Mouse (Mus musculus): ENCODE results near the gene Tspan9. TPM values are rescaled to one million over a fixed set of nuclear protein-coding genes. Genes with fewer than 3 reads are reported as not detected.

Tspan9 gene
- polyA plus RNA-seq, 1 experiment from 2014 or later, result 19.6 TPM

- H3K4me3 ChIP-seq (ENCODE audit: low read depth, low read length), result no peak overlapping the region
- H3K27me3 ChIP-seq (ENCODE audit: insufficient read depth, low read length), result no peaks in the 10 kb centered on the region
- ATAC-seq, result no peak
- peaks cover 17% of the 10 kb centered on the region; the same call in 1 of the 2 replicates for H3K4me1 ChIP-seq (ENCODE audit: insufficient read depth)
- H3K36me3 ChIP-seq (replicated peaks; ENCODE audit: insufficient read depth, low read length), result no peaks in the 10 kb centered on the region
- no peak overlapping the region for H3K9ac ChIP-seq (replicated peaks)
- no peak for DNase-seq
- 71% methylated on average over 4 of the region's 4 CpGs for WGBS (ENCODE audit: insufficient replicate concordance)
- TF ChIP-seq CTCF (IDR thresholded peaks at IDR 0.05; ENCODE audit: low read depth) (no peak), EP300 (IDR thresholded peaks at IDR 0.05; ENCODE audit: low read depth) (no peak)
- H3K27ac ChIP-seq (ENCODE audit: low read depth), result no peak overlapping the region
- no peaks in the 10 kb centered on the region for H3K9me3 ChIP-seq (ENCODE audit: low read length)
- H3K4me2 ChIP-seq (ENCODE audit: low read depth, low read length), result no peak overlapping the region
These were observed 12.7 kb downstream of the Tspan9 start for GRCm38 (mm10) chr6:128130686-128131085.

DNA sequence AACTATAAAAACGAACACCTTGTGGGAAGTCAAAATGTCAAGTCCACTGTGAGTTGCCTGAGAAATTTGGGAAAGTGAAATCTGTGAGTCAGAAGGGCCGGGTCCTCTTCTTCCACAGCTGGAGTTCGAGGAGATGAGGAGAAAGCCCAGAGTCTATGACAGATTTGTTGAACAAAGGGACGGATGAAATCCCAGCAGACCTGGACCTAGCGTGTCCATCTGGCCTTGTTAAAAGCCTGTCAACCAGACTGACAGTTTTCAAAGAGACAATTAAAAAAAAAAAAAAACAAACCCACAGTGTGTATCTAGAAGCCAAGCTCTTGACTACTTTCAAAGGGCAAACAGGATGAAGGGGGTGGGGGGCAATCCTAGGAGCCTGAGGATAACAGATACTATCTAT lies 14.0 kb downstream of the Tspan9 start:
- DNase-seq (no peak), ATAC-seq (no peak)
- Histone ChIP-seq H3K36me3 (replicated peaks; ENCODE audit: insufficient read depth, low read length) (no peaks in the 10 kb centered on the region), H3K9ac (replicated peaks) (no peak overlapping the region), H3K9me3 (ENCODE audit: low read length) (no peaks in the 10 kb centered on the region), H3K27ac (ENCODE audit: low read depth) (no peak overlapping the region), H3K4me3 (ENCODE audit: low read depth, low read length) (no peak overlapping the region), H3K4me1 (ENCODE audit: insufficient read depth) (peaks cover 15% of the 10 kb centered on the region), H3K27me3 (ENCODE audit: insufficient read depth, low read length) (no peaks in the 10 kb centered on the region), H3K4me2 (ENCODE audit: low read depth, low read length) (no peak overlapping the region)
- no peak for TF ChIP-seq EP300 (IDR thresholded peaks at IDR 0.05; ENCODE audit: low read depth)
- no peak for TF ChIP-seq CTCF (IDR thresholded peaks at IDR 0.05; ENCODE audit: low read depth)
- WGBS (ENCODE audit: insufficient replicate concordance), result 56% methylated on average over 5 of the region's 5 CpGs

GRCm38 (mm10) chr6:128127312-128127711 lies 16.1 kb downstream of the Tspan9 start:
- Histone ChIP-seq H3K9ac (replicated peaks) (no peak overlapping the region), H3K9me3 (ENCODE audit: low read length) (no peaks in the 10 kb centered on the region), H3K36me3 (replicated peaks; ENCODE audit: insufficient read depth, low read length) (no peaks in the 10 kb centered on the region), H3K4me1 (ENCODE audit: insufficient read depth) (peaks cover 20% of the 10 kb centered on the region), H3K27ac (ENCODE audit: low read depth) (no peak overlapping the region), H3K27me3 (ENCODE audit: insufficient read depth, low read length) (no peaks in the 10 kb centered on the region), H3K4me3 (ENCODE audit: low read depth, low read length) (no peak overlapping the region), H3K4me2 (ENCODE audit: low read depth, low read length) (no peak overlapping the region)
- TF ChIP-seq CTCF (IDR thresholded peaks at IDR 0.05; ENCODE audit: low read depth) (no peak), EP300 (IDR thresholded peaks at IDR 0.05; ENCODE audit: low read depth) (no peak)
- DNase-seq, result no peak
- no peak for ATAC-seq
- WGBS (ENCODE audit: insufficient replicate concordance), result 50% methylated on average over 3 of the region's 3 CpGs

DNA sequence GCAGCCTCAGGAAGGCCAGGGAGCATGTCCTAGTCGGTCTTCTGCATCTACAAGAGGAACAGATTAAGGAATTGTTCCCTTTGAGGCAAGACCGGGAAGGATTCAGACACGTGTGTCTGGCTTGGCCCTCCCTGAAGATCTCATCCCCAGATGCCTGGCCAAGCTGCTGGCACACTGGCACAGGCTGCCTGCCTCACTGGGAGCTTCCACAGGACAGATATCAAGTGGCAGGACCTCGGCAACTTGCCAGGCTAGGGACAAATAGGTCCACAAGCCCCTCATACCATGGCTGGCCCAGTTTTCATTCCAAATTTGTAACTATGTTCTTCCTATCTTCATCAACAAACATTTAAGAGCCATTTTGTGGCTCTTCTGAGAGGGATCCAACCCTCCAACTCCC lies 16.5 kb downstream of the Tspan9 start:
- no peaks in the 10 kb centered on the region for H3K36me3 ChIP-seq (replicated peaks; ENCODE audit: insufficient read depth, low read length)
- peaks cover 22% of the 10 kb centered on the region for H3K4me1 ChIP-seq (ENCODE audit: insufficient read depth)
- H3K9ac ChIP-seq (replicated peaks), result no peak overlapping the region
- H3K9me3 ChIP-seq (ENCODE audit: low read length), result no peaks in the 10 kb centered on the region
- no peak overlapping the region for H3K27ac ChIP-seq (ENCODE audit: low read depth)
- H3K27me3 ChIP-seq (ENCODE audit: insufficient read depth, low read length), result no peaks in the 10 kb centered on the region
- H3K4me3 ChIP-seq (ENCODE audit: low read depth, low read length), result no peak overlapping the region
- DNase-seq, result no peak
- H3K4me2 ChIP-seq (ENCODE audit: low read depth, low read length), result no peak overlapping the region
- WGBS (ENCODE audit: insufficient replicate concordance), result 73% methylated on average over 4 of the region's 4 CpGs
- TF ChIP-seq CTCF (IDR thresholded peaks at IDR 0.05; ENCODE audit: low read depth) (no peak), EP300 (IDR thresholded peaks at IDR 0.05; ENCODE audit: low read depth) (no peak)
- ATAC-seq, result no peak

GRCm38 (mm10) chr6:128125464-128125863 lies 17.9 kb downstream of the Tspan9 start:
- H3K9ac ChIP-seq (replicated peaks), result no peak overlapping the region
- DNase-seq (no peak), ATAC-seq (no peak; the same call in 1 of the 2 replicates)
- WGBS (ENCODE audit: insufficient replicate concordance), result 75% methylated on average over 3 of the region's 3 CpGs
- no peaks in the 10 kb centered on the region for H3K36me3 ChIP-seq (replicated peaks; ENCODE audit: insufficient read depth, low read length)
- H3K4me1 ChIP-seq (ENCODE audit: insufficient read depth), result peaks cover 25% of the 10 kb centered on the region
- H3K27me3 ChIP-seq (ENCODE audit: insufficient read depth, low read length), result no peaks in the 10 kb centered on the region
- no peak overlapping the region for H3K4me3 ChIP-seq (ENCODE audit: low read depth, low read length)
- no peak overlapping the region for H3K4me2 ChIP-seq (ENCODE audit: low read depth, low read length)
- TF ChIP-seq EP300 (IDR thresholded peaks at IDR 0.05; ENCODE audit: low read depth), result no peak
- TF ChIP-seq CTCF (IDR thresholded peaks at IDR 0.05; ENCODE audit: low read depth), result no peak
- H3K27ac ChIP-seq (ENCODE audit: low read depth), result no peak overlapping the region
- no peaks in the 10 kb centered on the region for H3K9me3 ChIP-seq (ENCODE audit: low read length)

DNA sequence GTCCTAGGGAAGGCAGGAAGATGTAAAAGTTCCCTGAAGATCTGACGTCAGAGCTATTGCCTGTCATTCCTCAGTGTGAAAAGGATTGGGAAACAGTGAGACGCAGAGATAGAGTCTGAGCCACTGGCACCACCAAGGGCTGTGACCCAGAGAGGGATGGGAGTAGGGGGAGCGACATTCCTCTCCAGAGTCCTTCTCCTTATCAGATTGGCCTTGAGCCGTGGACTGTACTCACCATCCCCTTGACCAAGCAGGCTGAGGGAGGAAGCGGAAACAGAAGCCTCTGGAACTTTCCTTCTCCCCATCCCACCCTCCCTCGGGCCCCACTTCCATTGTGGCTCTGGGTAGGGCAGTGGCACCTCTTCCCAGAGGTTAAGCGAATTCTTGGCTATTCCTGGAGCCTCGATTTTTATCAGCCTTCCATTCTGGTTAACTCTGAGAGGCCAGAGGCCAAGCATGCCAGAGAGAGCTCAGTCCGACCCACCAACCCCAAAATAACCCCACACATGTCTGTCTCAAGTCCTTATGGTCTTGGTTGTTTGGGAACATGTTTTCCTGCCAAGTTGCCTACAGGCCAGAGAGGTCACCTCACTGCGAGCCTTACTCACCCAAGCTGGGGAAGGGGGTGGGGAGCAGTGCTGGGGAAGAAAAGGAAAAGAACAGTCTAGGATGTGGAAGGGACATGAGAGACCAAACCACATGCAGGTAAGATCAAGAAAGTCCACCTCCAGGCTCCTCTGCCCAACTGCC lies 19.0 kb downstream of the Tspan9 start:
- H3K27ac ChIP-seq (ENCODE audit: low read depth), result peak overlapping the region; percentile 65
- 61% methylated on average over 10 of the region's 10 CpGs for whole genome bisulfite sequencing (ENCODE audit: insufficient replicate concordance)
- peaks cover 29% of the 10 kb centered on the region for H3K4me1 ChIP-seq (ENCODE audit: insufficient read depth)
- no peak overlapping the region for H3K4me3 ChIP-seq (ENCODE audit: low read depth, low read length)
- TF ChIP-seq CTCF (IDR thresholded peaks at IDR 0.05; ENCODE audit: low read depth) (no peak), EP300 (IDR thresholded peaks at IDR 0.05; ENCODE audit: low read depth) (no peak)
- ATAC-seq, result peak; percentile 77
- H3K4me2 ChIP-seq (ENCODE audit: low read depth, low read length), result no peak overlapping the region
- H3K27me3 ChIP-seq (ENCODE audit: insufficient read depth, low read length), result no peaks in the 10 kb centered on the region
- H3K9ac ChIP-seq (replicated peaks), result no peak overlapping the region
- H3K36me3 ChIP-seq (replicated peaks; ENCODE audit: insufficient read depth, low read length), result no peaks in the 10 kb centered on the region
- H3K9me3 ChIP-seq (ENCODE audit: low read length), result no peaks in the 10 kb centered on the region
- no peak for DNase-seq

Data from liver, postnatal 0 days (tissue).